Mouse (Mus musculus): ENCODE measurements around the gene Eef1g. TPM values are rescaled to one million over a fixed set of nuclear protein-coding genes. Genes with fewer than 3 reads are reported as not detected.
A peak's percentile ranks its signal among the peaks of the same experiment; 100 is the strongest.

The Eef1g gene
- polyA plus RNA-seq, 1 experiment from 2014 or later: 352 TPM

- no peaks in the 10 kb centered on the region for H3K36me3 ChIP-seq
- peak overlapping the region; percentile 52; the same call in 1 of the 2 replicates for H3K27ac ChIP-seq
- under 1% methylated on average over 49 of the region's 53 CpGs for WGBS
- peak; percentile 67 for ATAC-seq (ENCODE audit: low FRiP score)
- H3K4me1 ChIP-seq: peaks cover 43% of the 10 kb centered on the region
- H3K9ac ChIP-seq: peak overlapping the region; percentile 71
- peak overlapping the region; percentile 92 for H3K4me2 ChIP-seq (replicated peaks)
- peak overlapping the region; percentile 49 for H3K4me3 ChIP-seq
- H3K9me3 ChIP-seq (replicated peaks): no peaks in the 10 kb centered on the region
- peaks cover 47% of the 10 kb centered on the region for H3K27me3 ChIP-seq
These were observed 23.0 kb downstream of the Eef1g start for GRCm38 (mm10) chr19:8989567-8990431.

- peak overlapping the region; percentile 92 for H3K4me2 ChIP-seq (replicated peaks)
- peaks cover 47% of the 10 kb centered on the region for H3K27me3 ChIP-seq
- H3K9me3 ChIP-seq (replicated peaks): no peaks in the 10 kb centered on the region
- H3K27ac ChIP-seq: no peak overlapping the region
- H3K36me3 ChIP-seq: no peaks in the 10 kb centered on the region
- WGBS: 15% methylated on average over 15 of the region's 15 CpGs
- ATAC-seq (ENCODE audit: low FRiP score): peak; percentile 55; the same call in 1 of the 2 replicates
- H3K4me1 ChIP-seq: peaks cover 36% of the 10 kb centered on the region
- peak overlapping the region; percentile 71; the same call in 1 of the 2 replicates for H3K9ac ChIP-seq
- H3K4me3 ChIP-seq: peak overlapping the region; percentile 49
These were observed 23.7 kb downstream of the Eef1g start for GRCm38 (mm10) chr19:8990432-8991102.

GRCm38 (mm10) chr19:8991245-8991870, 24.5 kb downstream of the Eef1g start:
- Histone ChIP-seq H3K4me2 (replicated peaks) (peak overlapping the region; percentile 92; the same call in 1 of the 2 replicates), H3K9me3 (replicated peaks) (no peaks in the 10 kb centered on the region), H3K4me3 (no peak overlapping the region; the same call in 1 of the 2 replicates), H3K4me1 (peaks cover 36% of the 10 kb centered on the region), H3K27ac (no peak overlapping the region), H3K36me3 (no peaks in the 10 kb centered on the region), H3K27me3 (peaks cover 47% of the 10 kb centered on the region), H3K9ac (no peak overlapping the region)
- WGBS: 74% methylated on average over 4 of the region's 4 CpGs
- no peak for ATAC-seq (ENCODE audit: low FRiP score)

- no peak overlapping the region for H3K27ac ChIP-seq
- no peak overlapping the region; the same call in 1 of the 2 replicates for H3K4me3 ChIP-seq
- H3K4me1 ChIP-seq: peaks cover 36% of the 10 kb centered on the region
- ATAC-seq (ENCODE audit: low FRiP score): no peak
- H3K4me2 ChIP-seq (replicated peaks): peak overlapping the region; percentile 11; the same call in 1 of the 2 replicates
- no peak overlapping the region for H3K9ac ChIP-seq
- no peaks in the 10 kb centered on the region for H3K36me3 ChIP-seq
- no peaks in the 10 kb centered on the region for H3K9me3 ChIP-seq (replicated peaks)
- H3K27me3 ChIP-seq: peaks cover 47% of the 10 kb centered on the region
- 83% methylated on average over 13 of the region's 13 CpGs for WGBS
These were observed 25.3 kb downstream of the Eef1g start for GRCm38 (mm10) chr19:8991871-8992735.

- Histone ChIP-seq H3K4me3 (no peak overlapping the region), H3K36me3 (no peaks in the 10 kb centered on the region)
- 41% methylated on average over 12 of the region's 12 CpGs for WGBS
These were observed 26.2 kb downstream of the Eef1g start for GRCm38 (mm10) chr19:8992769-8993624.

GRCm38 (mm10) chr19:8993625-8993912, 26.7 kb downstream of the Eef1g start:
- ATAC-seq (ENCODE audit: low FRiP score): no peak
- 66% methylated on average over 2 of the region's 2 CpGs for WGBS
- Histone ChIP-seq H3K27me3 (peaks cover 33% of the 10 kb centered on the region), H3K9me3 (replicated peaks) (no peaks in the 10 kb centered on the region), H3K4me3 (no peak overlapping the region), H3K4me1 (peaks cover 29% of the 10 kb centered on the region), H3K27ac (no peak overlapping the region), H3K36me3 (no peaks in the 10 kb centered on the region), H3K4me2 (replicated peaks) (no peak overlapping the region), H3K9ac (no peak overlapping the region)

More at GRCm38 (mm10) chr19:8992769-8993624, 26.2 kb downstream of the Eef1g start:
- no peak for ATAC-seq (ENCODE audit: low FRiP score)
- no peak overlapping the region for H3K9ac ChIP-seq
- no peaks in the 10 kb centered on the region for H3K9me3 ChIP-seq (replicated peaks)
- H3K27ac ChIP-seq: no peak overlapping the region
- 0 out of 2 replicates have a peak overlapping the region, but pooled peaks have one; percentile 11 for H3K4me2 ChIP-seq (replicated peaks)
- H3K4me1 ChIP-seq: peaks cover 33% of the 10 kb centered on the region
- peaks cover 39% of the 10 kb centered on the region for H3K27me3 ChIP-seq

GRCm38 (mm10) chr19:8994813-8995607, 28.2 kb downstream of the Eef1g start:
- 83% methylated on average over 10 of the region's 10 CpGs for WGBS
- H3K4me2 ChIP-seq (replicated peaks): no peak overlapping the region
- no peak for ATAC-seq (ENCODE audit: low FRiP score)

GRCm38 (mm10) chr19:8996601-8997000, 29.8 kb downstream of the Eef1g start:
- Histone ChIP-seq H3K36me3 (no peaks in the 10 kb centered on the region), H3K4me3 (no peak overlapping the region), H3K27ac (no peak overlapping the region), H3K9me3 (replicated peaks) (no peaks in the 10 kb centered on the region), H3K4me2 (replicated peaks) (no peak overlapping the region), H3K9ac (no peak overlapping the region), H3K27me3 (0 out of 2 replicates have a peak, but pooled peaks cover 3% of the 10 kb centered on the region), H3K4me1 (peaks cover 6% of the 10 kb centered on the region; the same call in 1 of the 2 replicates)
- no peak for ATAC-seq (ENCODE audit: low FRiP score)
- WGBS: 94% methylated on average over 6 of the region's 6 CpGs

More at GRCm38 (mm10) chr19:8994813-8995607, 28.2 kb downstream of the Eef1g start:
- no peak overlapping the region for H3K9ac ChIP-seq
- no peak overlapping the region for H3K4me3 ChIP-seq
- H3K36me3 ChIP-seq: no peaks in the 10 kb centered on the region
- no peak overlapping the region for H3K27ac ChIP-seq
- H3K27me3 ChIP-seq: peaks cover 19% of the 10 kb centered on the region
- H3K4me1 ChIP-seq: peaks cover 15% of the 10 kb centered on the region
- no peaks in the 10 kb centered on the region for H3K9me3 ChIP-seq (replicated peaks)

- no peak overlapping the region for H3K4me3 ChIP-seq
- ATAC-seq (ENCODE audit: low FRiP score): peak; percentile 43; the same call in 1 of the 2 replicates
- no peaks in the 10 kb centered on the region; the same call in 1 of the 2 replicates for H3K36me3 ChIP-seq
- no peaks in the 10 kb centered on the region for H3K27me3 ChIP-seq
- H3K9me3 ChIP-seq (replicated peaks): no peaks in the 10 kb centered on the region
- no peak overlapping the region for H3K9ac ChIP-seq
- WGBS: 72% methylated on average over 4 of the region's 4 CpGs
- no peak overlapping the region for H3K27ac ChIP-seq
- H3K4me2 ChIP-seq (replicated peaks): no peak overlapping the region
- H3K4me1 ChIP-seq: peaks cover 2% of the 10 kb centered on the region; the same call in 1 of the 2 replicates
These were observed 30.7 kb downstream of the Eef1g start for GRCm38 (mm10) chr19:8997546-8997945.

GRCm38 (mm10) chr19:8998546-8998945, 31.7 kb downstream of the Eef1g start:
- no peak overlapping the region for H3K4me3 ChIP-seq
- 88% methylated on average over 6 of the region's 6 CpGs for WGBS
- no peak for ATAC-seq (ENCODE audit: low FRiP score)

More at GRCm38 (mm10) chr19:8998546-8998945, 31.7 kb downstream of the Eef1g start:
- Histone ChIP-seq H3K9me3 (replicated peaks) (no peaks in the 10 kb centered on the region), H3K27me3 (no peaks in the 10 kb centered on the region), H3K4me1 (no peaks in the 10 kb centered on the region), H3K9ac (no peak overlapping the region), H3K36me3 (no peaks in the 10 kb centered on the region; the same call in 1 of the 2 replicates), H3K27ac (no peak overlapping the region), H3K4me2 (replicated peaks) (no peak overlapping the region)

Data from hindbrain, embryonic 12.5 days (tissue).